Mouse (Mus musculus) G1E (cell line): ENCODE measurements around the gene Taf4. TPM values are rescaled to one million over a fixed set of nuclear protein-coding genes. Genes with fewer than 3 reads are reported as not detected.

ENCODE experiments used
- ATAC-seq: 2 replicates; pipeline ENCODE4 v1.8.0; 2016; ENCODE audit warnings: mild to moderate bottlenecking; ENCODE audit not compliant: insufficient number of reproducible peaks, poor library complexity, low FRiP score, severe bottlenecking; ENCODE audit errors: extremely low read depth
- DNase-seq: peaks from one replicate; pipeline ENCODE4 v3.0.0; 2012; ENCODE audit warnings: low spot score
- H3K27me3 ChIP-seq: 2 replicates; pipeline ENCODE4 v1.6.1; 2012; ENCODE audit warnings: mild to moderate bottlenecking, low read length, inconsistent platforms; ENCODE audit not compliant: insufficient read depth
- H3K36me3 ChIP-seq: replicated peaks from 2 replicates; pipeline ENCODE3; 2012; ENCODE audit warnings: mild to moderate bottlenecking, inconsistent platforms
- H3K4me1 ChIP-seq: 2 replicates; pipeline ENCODE4 v1.6.1; 2012; ENCODE audit warnings: low read depth, low read length, inconsistent platforms, mixed read lengths; ENCODE audit not compliant: insufficient read depth
- H3K4me3 ChIP-seq: 2 replicates; pipeline ENCODE4 v1.5.1; 2012; ENCODE audit warnings: low read depth, mild to moderate bottlenecking, inconsistent platforms, low read length, moderate library complexity, mixed read lengths
- H3K9me3 ChIP-seq: replicated peaks from 2 replicates; pipeline ENCODE4 v1.6.1; 2012; ENCODE audit warnings: inconsistent platforms
- CTCF ChIP-seq: IDR thresholded peaks from 2 replicates; pipeline ENCODE4 v1.5.1; 2012; ENCODE audit warnings: low read depth, low read length, inconsistent platforms, mixed read lengths
- GATA1 ChIP-seq: IDR thresholded peaks from 2 replicates; pipeline ENCODE4 v1.6.1; 2012; ENCODE audit warnings: borderline replicate concordance, low read length, inconsistent platforms, mixed read lengths
- GATA2 ChIP-seq: IDR thresholded peaks from 2 replicates; pipeline ENCODE4 v1.6.1; 2012; ENCODE audit warnings: low read depth, low read length, inconsistent platforms, borderline replicate concordance
- POLR2AphosphoS5 ChIP-seq: IDR thresholded peaks from 2 replicates; pipeline ENCODE4 v1.6.1; 2012; ENCODE audit warnings: low read depth, low read length, inconsistent platforms; ENCODE audit not compliant: insufficient replicate concordance
- TAL1 ChIP-seq: conservative IDR thresholded peaks from 2 replicates; pipeline ENCODE4 v1.6.1; 2012; ENCODE audit warnings: low read depth, low read length, inconsistent platforms, mixed read lengths
- polyA plus RNA-seq: library from polyadenylated mRNA; stranded (reverse); fragments of >175 nt; gene quantifications from 2 replicates; pipeline ENCODE4 v1.2.3, GENCODE M21; 2012
- total RNA-seq, 2 experiments: library from RNA; stranded (forward) in 1 of 2; stranded (reverse) in 1 of 2; fragments of 200-1000 nt in 1 of 2; fragments of >200 nt in 1 of 2; fragmentation: Nextera tagmentation in 1 of 2; gene quantifications; 2 replicates each; pipeline ENCODE4 v1.2.3; 2014 to 2017

The Taf4 gene
- total and polyA plus RNA-seq, 3 experiments: 14.2 to 37.3 (median 29.3) TPM

- Histone ChIP-seq H3K36me3 (peaks cover 56% of the 10 kb centered on the region), H3K9me3 (no peaks in the 10 kb centered on the region), H3K27me3 (no peaks in the 10 kb centered on the region), H3K4me3 (no peak overlapping the region), H3K4me1 (peaks cover 49% of the 10 kb centered on the region)
- DNase-seq (no peak), ATAC-seq (no peak)
- TF ChIP-seq CTCF (no peak), TAL1 (no peak), GATA2 (no peak), GATA1 (no peak), POLR2AphosphoS5 (no peak)
Measured at GRCm38 (mm10) chr2:179969137-179969536, 7.3 kb downstream of the Taf4 start.

DNA sequence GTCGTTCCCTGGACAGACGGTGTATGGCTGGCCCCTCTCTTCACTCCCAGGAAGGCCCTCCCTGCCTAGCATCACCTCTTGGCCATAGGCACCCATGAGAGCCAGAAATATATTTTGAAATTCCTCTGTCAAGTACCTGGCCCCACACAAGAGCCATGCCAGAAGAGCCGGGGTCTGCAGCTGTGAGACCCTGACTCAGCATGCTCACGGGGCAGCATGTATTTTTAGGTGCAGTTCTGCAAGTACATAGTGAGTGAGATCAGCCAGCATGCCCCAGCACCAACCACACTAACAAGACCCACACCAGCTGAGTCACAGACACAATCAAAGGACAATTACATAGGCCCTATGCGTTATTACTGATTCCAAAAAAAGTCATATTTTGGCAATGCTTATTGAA lies 8.8 kb downstream of the Taf4 start:
- H3K27me3 ChIP-seq: no peaks in the 10 kb centered on the region
- H3K4me1 ChIP-seq: peaks cover 42% of the 10 kb centered on the region
- no peak overlapping the region for H3K4me3 ChIP-seq
- peaks cover 55% of the 10 kb centered on the region for H3K36me3 ChIP-seq
- DNase-seq: no peak
- no peaks in the 10 kb centered on the region for H3K9me3 ChIP-seq
- ATAC-seq: no peak
- TF ChIP-seq TAL1 (no peak), GATA1 (no peak), POLR2AphosphoS5 (no peak), GATA2 (no peak), CTCF (no peak)

GRCm38 (mm10) chr2:179961420-179961819 lies 15.0 kb downstream of the Taf4 start:
- DNase-seq: no peak
- no peak for ATAC-seq
- peaks cover 42% of the 10 kb centered on the region for H3K4me1 ChIP-seq

GRCm38 (mm10) chr2:179960327-179960726 lies 16.1 kb downstream of the Taf4 start:
- H3K36me3 ChIP-seq: peaks cover 62% of the 10 kb centered on the region
- no peaks in the 10 kb centered on the region for H3K9me3 ChIP-seq
- DNase-seq (no peak), ATAC-seq (no peak)
- H3K4me1 ChIP-seq: peaks cover 41% of the 10 kb centered on the region
- no peaks in the 10 kb centered on the region for H3K27me3 ChIP-seq
- TF ChIP-seq POLR2AphosphoS5: no peak
- no peak for TF ChIP-seq CTCF
- no peak for TF ChIP-seq GATA2
- TF ChIP-seq GATA1: no peak
- no peak for TF ChIP-seq TAL1
- H3K4me3 ChIP-seq: no peak overlapping the region

More at GRCm38 (mm10) chr2:179961420-179961819, 15.0 kb downstream of the Taf4 start:
- no peaks in the 10 kb centered on the region for H3K27me3 ChIP-seq
- TF ChIP-seq TAL1 (no peak), CTCF (no peak), GATA2 (no peak), POLR2AphosphoS5 (no peak)
- H3K4me3 ChIP-seq: no peak overlapping the region
- H3K9me3 ChIP-seq: no peaks in the 10 kb centered on the region
- peaks cover 63% of the 10 kb centered on the region for H3K36me3 ChIP-seq

DNA sequence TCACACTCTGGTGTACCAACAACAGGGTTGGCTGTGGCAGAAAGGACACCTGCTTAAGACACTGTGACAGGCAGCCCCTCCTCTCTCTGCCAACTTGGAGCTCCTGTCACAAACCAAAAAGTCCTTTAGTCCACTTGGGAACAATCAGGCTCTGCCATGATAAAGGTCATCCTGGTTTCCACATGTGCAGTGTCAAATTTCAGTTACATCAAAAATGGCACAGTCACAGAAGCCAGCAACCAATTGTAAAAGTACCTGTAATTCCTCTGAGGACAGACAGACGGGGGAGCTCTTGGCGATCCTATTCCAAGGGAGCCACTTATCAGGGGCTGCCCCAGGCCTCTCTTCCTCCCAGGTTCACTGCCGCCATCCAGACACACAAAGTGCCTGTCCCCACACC lies 17.1 kb downstream of the Taf4 start:
- H3K36me3 ChIP-seq: peaks cover 57% of the 10 kb centered on the region
- DNase-seq (no peak), ATAC-seq (no peak)
- H3K4me1 ChIP-seq: peaks cover 32% of the 10 kb centered on the region
- no peaks in the 10 kb centered on the region for H3K27me3 ChIP-seq
- H3K4me3 ChIP-seq: no peak overlapping the region
- TF ChIP-seq POLR2AphosphoS5 (no peak), CTCF (no peak), TAL1 (no peak), GATA1 (no peak), GATA2 (no peak)
- no peaks in the 10 kb centered on the region for H3K9me3 ChIP-seq

DNA sequence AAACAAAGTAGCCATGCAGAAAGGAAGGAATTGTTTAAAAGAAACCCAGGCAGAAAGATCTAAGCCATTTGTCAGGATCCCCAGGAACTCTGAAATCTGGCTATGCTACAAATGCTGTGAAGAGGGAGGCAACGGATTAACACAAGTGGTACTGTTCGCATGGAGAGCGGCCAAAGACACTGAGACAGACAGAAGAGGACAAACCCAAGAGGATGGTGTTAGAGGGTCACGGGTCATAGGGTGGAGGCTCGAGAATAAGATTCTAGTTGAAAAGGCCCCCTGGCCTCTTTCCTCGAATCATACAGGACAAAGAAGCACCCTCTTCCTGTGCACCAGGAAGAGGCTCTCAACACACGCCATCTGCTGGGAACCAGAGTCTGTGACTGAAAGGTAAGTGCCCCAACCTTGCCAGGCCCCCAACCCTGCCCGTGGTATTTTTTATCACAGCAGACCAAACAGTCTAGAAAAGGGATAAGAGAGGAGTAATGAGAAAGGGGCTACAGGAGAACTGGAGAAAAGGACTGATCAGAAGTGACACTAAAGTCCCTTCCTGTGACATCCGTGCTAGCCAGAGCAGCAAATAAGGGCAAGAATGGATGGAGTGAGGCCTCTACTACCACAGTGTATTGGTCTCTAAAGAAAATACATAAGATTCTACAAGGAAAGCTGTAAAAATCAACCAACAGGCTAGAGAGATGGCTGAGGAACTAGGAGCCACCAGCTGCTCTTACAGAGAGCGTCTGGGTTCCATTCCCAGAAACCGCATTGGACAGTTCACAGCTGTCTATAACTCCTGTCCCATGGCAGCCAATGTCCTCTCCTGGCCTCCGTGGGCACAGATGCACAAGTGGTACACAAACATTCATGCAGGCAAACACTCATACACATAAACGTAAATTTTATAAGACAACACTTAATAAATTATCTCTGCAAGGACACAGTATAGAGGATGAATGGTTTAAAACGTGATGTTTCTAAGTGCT lies 24.6 kb downstream of the Taf4 start:
- H3K4me3 ChIP-seq: no peak overlapping the region
- ATAC-seq (no peak), DNase-seq (no peak)
- TF ChIP-seq GATA2: no peak
- TF ChIP-seq TAL1: no peak
- TF ChIP-seq GATA1: no peak
- TF ChIP-seq POLR2AphosphoS5: no peak
- no peak for TF ChIP-seq CTCF
- no peaks in the 10 kb centered on the region for H3K27me3 ChIP-seq
- no peaks in the 10 kb centered on the region for H3K9me3 ChIP-seq
- peaks cover 33% of the 10 kb centered on the region for H3K36me3 ChIP-seq
- peaks cover 43% of the 10 kb centered on the region for H3K4me1 ChIP-seq
